Mouse (Mus musculus) G1E (cell line): ENCODE measurements around the gene Ankrd39.

Experiments
- CTCF ChIP-seq: IDR thresholded peaks from 2 replicates; pipeline ENCODE4 v1.5.1; 2012; ENCODE audit warnings: low read depth, low read length, inconsistent platforms, mixed read lengths
- GATA1 ChIP-seq: IDR thresholded peaks from 2 replicates; pipeline ENCODE4 v1.6.1; 2012; ENCODE audit warnings: borderline replicate concordance, low read length, inconsistent platforms, mixed read lengths
- GATA2 ChIP-seq: IDR thresholded peaks from 2 replicates; pipeline ENCODE4 v1.6.1; 2012; ENCODE audit warnings: low read depth, low read length, inconsistent platforms, borderline replicate concordance
- TAL1 ChIP-seq: conservative IDR thresholded peaks from 2 replicates; pipeline ENCODE4 v1.6.1; 2012; ENCODE audit warnings: low read depth, low read length, inconsistent platforms, mixed read lengths

DNA sequence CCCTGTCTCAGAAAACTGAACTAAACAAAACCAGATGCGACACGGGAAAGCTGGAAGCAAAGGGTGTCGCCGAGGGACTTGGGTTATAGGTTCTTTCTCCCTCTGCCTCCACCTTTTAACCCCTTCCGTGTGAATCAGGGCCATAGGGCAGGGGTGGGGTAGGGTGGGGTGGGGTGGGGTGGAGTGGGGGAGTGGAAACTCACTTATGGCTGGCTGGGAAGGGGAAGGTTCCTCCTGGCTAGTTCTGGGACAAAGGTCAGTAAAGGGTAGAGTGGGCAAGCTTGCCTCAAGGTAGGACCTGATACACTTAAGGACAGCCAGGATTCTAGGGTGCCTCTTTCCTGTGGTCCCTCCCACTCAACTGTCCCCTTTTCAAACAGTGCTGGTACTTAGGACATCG lies 53.9 kb downstream of the Ankrd39 start:
- TF ChIP-seq GATA1 = no peak
- TF ChIP-seq TAL1 = no peak
- no peak for TF ChIP-seq CTCF
- TF ChIP-seq GATA2 = no peak
